Mouse (Mus musculus) heart, adult 2 months (tissue): ENCODE data around the gene Esp3. TPM values are rescaled to one million over a fixed set of nuclear protein-coding genes. Genes with fewer than 3 reads are reported as not detected.
"Not testable (repeated sequence)": the region's sequence is repeated elsewhere in the genome, so short reads cannot be mapped to it uniquely, and the experiment has no call there.

Experiments used
- DNase-seq, 2 experiments: peaks; one replicate each; pipeline ENCODE4 v3.0.0; 2021
- H3K27ac ChIP-seq: fragments of 200-600 bp; 2 replicates; pipeline ENCODE4 v1.8.1; 2022
- H3K27me3 ChIP-seq: fragments of 200-500 bp; 2 replicates; pipeline ENCODE4 v1.6.1; 2012; ENCODE audit warnings: mild to moderate bottlenecking, low read length, inconsistent platforms, mixed read lengths; ENCODE audit not compliant: control insufficient read depth, insufficient read depth
- H3K36me3 ChIP-seq: fragments of 200-500 bp; 2 replicates; pipeline ENCODE4 v1.6.1; 2012; ENCODE audit warnings: low read length, inconsistent platforms; ENCODE audit not compliant: control insufficient read depth, insufficient read depth
- H3K4me1 ChIP-seq: fragments of 200-500 bp; 2 replicates; pipeline ENCODE4 v1.6.1; 2011; ENCODE audit warnings: low read length; ENCODE audit not compliant: control insufficient read depth, insufficient read depth
- H3K4me3 ChIP-seq: fragments of 200-600 bp; 2 replicates; pipeline ENCODE4 v1.8.1; 2022
- H3K79me2 ChIP-seq: fragments of 200-500 bp; replicated peaks from 2 replicates; pipeline ENCODE4 v1.6.1; 2012; ENCODE audit warnings: mild to moderate bottlenecking, inconsistent platforms, low read length, moderate library complexity, mixed read lengths; ENCODE audit not compliant: control insufficient read depth, insufficient read depth
- H3K9ac ChIP-seq: fragments of 200-500 bp; 2 replicates; pipeline ENCODE4 v1.6.1; 2012; ENCODE audit warnings: low read depth, mild to moderate bottlenecking, control low read depth, inconsistent platforms, low read length, mixed read lengths
- CTCF ChIP-seq: fragments of 200-600 bp; IDR thresholded peaks from 2 replicates; pipeline ENCODE4 v1.8.1; 2022; ENCODE audit warnings: antibody characterized with exemption, mild to moderate bottlenecking, moderate library complexity
- EP300 ChIP-seq: fragments of 200-500 bp; IDR thresholded peaks from 2 replicates; pipeline ENCODE4 v1.6.1; 2011; ENCODE audit warnings: low read depth, low read length, control low read depth; ENCODE audit not compliant: insufficient read depth
- POLR2A ChIP-seq: fragments of 200-500 bp; IDR thresholded peaks from 2 replicates; pipeline ENCODE4 v1.6.1; 2011; ENCODE audit warnings: mild to moderate bottlenecking, low read depth, low read length, control low read depth; ENCODE audit not compliant: insufficient read depth
- WGBS: fragments of 180-500 bp; shearing (Covaris S2); methylation state at CpG from one replicate; pipeline ENCODE4 v1.1.7; 2018; 5-methylcytosine and 5-hydroxymethylcytosine counted together
- intact Hi-C: fragments of 180-260 bp; cut with DNase I; formaldehyde crosslinking; loops from one replicate; pipeline ENCODE4 v1.15.1; 2025
- long read RNA-seq: library from polyadenylated mRNA; stranded (forward); transcript quantifications from one replicate; pipeline ENCODE4 v2.0.0, GENCODE M21; 2021
- polyA plus RNA-seq: library from polyadenylated mRNA; depleted of rRNA; stranded (reverse); fragments of >200 nt; gene quantifications from 2 replicates; pipeline ENCODE4 v1.2.3, GENCODE M21; 2012; rRNA removed
- total RNA-seq, 2 experiments: library from RNA; stranded (reverse); gene quantifications; 2 replicates each; pipeline ENCODE4 v1.2.3; 2021

Gene Esp3
- total RNA-seq = not detected
- not detected in 2 replicates for polyA plus RNA-seq
- long read RNA-seq = 0 reads

- 85% methylated on average over 1 of the region's 1 CpGs for WGBS
- H3K4me3 ChIP-seq, intact Hi-C loops, H3K27me3 ChIP-seq, H3K79me2 ChIP-seq, H3K4me1 ChIP-seq, H3K9ac ChIP-seq, H3K27ac ChIP-seq, DNase-seq, H3K36me3 ChIP-seq: not testable (repeated sequence)
Observed at GRCm38 (mm10) chr17:40631775-40632174, at the start of gene Esp3. Gene Esp3 (plus strand): TSS chr17:40632075.

GRCm38 (mm10) chr17:40583906-40584305, 48.0 kb upstream of the Esp3 start:
- H3K4me3 ChIP-seq, intact Hi-C loops, DNase-seq, H3K9ac ChIP-seq, H3K27me3 ChIP-seq, H3K79me2 ChIP-seq, H3K27ac ChIP-seq, H3K4me1 ChIP-seq, H3K36me3 ChIP-seq: not testable (repeated sequence)
- 46% methylated on average over 6 of the region's 6 CpGs for WGBS

GRCm38 (mm10) chr17:40591297-40591696, 40.6 kb upstream of the Esp3 start:
- no peaks in the 10 kb centered on the region for H3K27me3 ChIP-seq
- H3K4me1 ChIP-seq = no peaks in the 10 kb centered on the region
- TF ChIP-seq EP300 (no peak), CTCF (no peak), POLR2A (no peak)
- no peak overlapping the region for H3K27ac ChIP-seq
- no peaks in the 10 kb centered on the region for H3K79me2 ChIP-seq
- H3K4me3 ChIP-seq = no peak overlapping the region
- H3K9ac ChIP-seq = no peak overlapping the region
- DNase-seq = no peak
- H3K36me3 ChIP-seq = no peaks in the 10 kb centered on the region
- intact Hi-C loops = no loop called here

GRCm38 (mm10) chr17:40598294-40598693, 33.6 kb upstream of the Esp3 start, which contains the start of gene Esp4:
Gene Esp4 (plus strand): TSS chr17:40598594.
- intact Hi-C loops = no loop called here
- no peaks in the 10 kb centered on the region for H3K36me3 ChIP-seq
- no peaks in the 10 kb centered on the region for H3K4me1 ChIP-seq
- H3K9ac ChIP-seq = no peak within 1 kb of the TSS
- no peak for DNase-seq
- H3K79me2 ChIP-seq = no peaks in the 10 kb centered on the region
- TF ChIP-seq EP300 = no peak
- no peak for TF ChIP-seq CTCF
- TF ChIP-seq POLR2A = no peak
- H3K4me3 ChIP-seq = no peak within 1 kb of the TSS
- H3K27ac ChIP-seq = no peak within 1 kb of the TSS
- H3K27me3 ChIP-seq = 0 out of 2 replicates have a peak, but pooled peaks cover 1% of the 10 kb centered on the region

- H3K4me3 ChIP-seq, DNase-seq, H3K36me3 ChIP-seq, H3K9ac ChIP-seq, H3K27ac ChIP-seq, H3K4me1 ChIP-seq, H3K27me3 ChIP-seq, H3K79me2 ChIP-seq, intact Hi-C loops: not testable (repeated sequence)
- WGBS = 53% methylated on average over 9 of the region's 9 CpGs
Observed at GRCm38 (mm10) chr17:40662118-40662679, 30.3 kb downstream of the Esp3 start.

GRCm38 (mm10) chr17:40663161-40663811, 31.4 kb downstream of the Esp3 start:
- H3K4me3 ChIP-seq, H3K36me3 ChIP-seq, H3K9ac ChIP-seq, H3K79me2 ChIP-seq, H3K27ac ChIP-seq, H3K4me1 ChIP-seq, H3K27me3 ChIP-seq, DNase-seq, intact Hi-C loops: not testable (repeated sequence)
- WGBS = 78% methylated on average over 12 of the region's 12 CpGs

Other genes starting within 250 kb of the Esp3 start
- gene Esp8, start 112.1 kb upstream of the Esp3 start, total RNA-seq = not detected
- gene Esp8, start 112.1 kb upstream of the Esp3 start, polyA plus RNA-seq = not detected in 2 replicates
- gene Esp6, start 70.6 kb upstream of the Esp3 start, total RNA-seq = not detected
- gene Esp6, start 70.6 kb upstream of the Esp3 start, polyA plus RNA-seq = not detected in 2 replicates
- gene Esp4, start 33.5 kb upstream of the Esp3 start, total RNA-seq = not detected
- gene Esp4, start 33.5 kb upstream of the Esp3 start, polyA plus RNA-seq = not detected in 2 replicates
- not detected for gene Esp1, start 95.0 kb downstream of the Esp3 start, total RNA-seq
- not detected in 2 replicates for gene Esp1, start 95.0 kb downstream of the Esp3 start, polyA plus RNA-seq
- gene Crisp2, start 174.9 kb downstream of the Esp3 start, total RNA-seq = not detected
- 0.10 and 0.56 TPM in 2 replicates for gene Crisp2, start 174.9 kb downstream of the Esp3 start, polyA plus RNA-seq
- gene Rhag, start 179.1 kb downstream of the Esp3 start, total RNA-seq = under 1 TPM; 0.21 to 0.55 TPM
- gene Rhag, start 179.1 kb downstream of the Esp3 start, polyA plus RNA-seq = 0.08 and 0.09 TPM in 2 replicates
- gene 9130008F23Rik, start 248.5 kb downstream of the Esp3 start, total RNA-seq = under 1 TPM; 0.30 to 0.65 TPM
- gene 9130008F23Rik, start 248.5 kb downstream of the Esp3 start, polyA plus RNA-seq = 0.97 and 1.1 TPM in 2 replicates